Mouse (Mus musculus) adrenal gland, postnatal 0 days (tissue): ENCODE measurements around the gene T. TPM values are rescaled to one million over a fixed set of nuclear protein-coding genes. Genes with fewer than 3 reads are reported as not detected.

Source experiments
- polyA plus RNA-seq: library from polyadenylated mRNA; unstranded; fragments of >200 nt; fragmentation: Nextera tagmentation; extraction: Ambion mirVana; gene quantifications from 2 replicates; pipeline ENCODE4 v1.2.1, GENCODE M21; 2015

The T gene
- not detected in 2 replicates for polyA plus RNA-seq

GRCm38 (mm10) chr17:8433978-8434960, at the start of gene T:
TSS of gene T (plus strand) at chr17:8434423.

Other genes with a start within 250 kb of the T start
- gene Ccr6, start 198.4 kb upstream of the T start, polyA plus RNA-seq, result not detected in 2 replicates
- gene Mpc1, start 151.5 kb upstream of the T start, polyA plus RNA-seq, result 373 and 511 TPM in 2 replicates
- 141 and 183 TPM in 2 replicates for gene Sft2d1, start 123.3 kb upstream of the T start, polyA plus RNA-seq
- 0.72 and 2.4 TPM in 2 replicates for gene Prr18, start 97.0 kb upstream of the T start, polyA plus RNA-seq
- gene T2, start 78.4 kb upstream of the T start, polyA plus RNA-seq, result 0.21 TPM in 1 of 2 replicates, not detected in the other
- 3.1 and 4.2 TPM in 2 replicates for gene Pde10a, start 90.9 kb downstream of the T start, polyA plus RNA-seq
- gene Gm17087, start 132.5 kb downstream of the T start, polyA plus RNA-seq, result not detected in 2 replicates